Mouse (Mus musculus): ENCODE data around the gene Epn2. TPM values are rescaled to one million over a fixed set of nuclear protein-coding genes. Genes with fewer than 3 reads are reported as not detected.

Epn2 gene
- polyA plus RNA-seq, 1 experiment from 2014 or later, result 31.4 TPM

DNA sequence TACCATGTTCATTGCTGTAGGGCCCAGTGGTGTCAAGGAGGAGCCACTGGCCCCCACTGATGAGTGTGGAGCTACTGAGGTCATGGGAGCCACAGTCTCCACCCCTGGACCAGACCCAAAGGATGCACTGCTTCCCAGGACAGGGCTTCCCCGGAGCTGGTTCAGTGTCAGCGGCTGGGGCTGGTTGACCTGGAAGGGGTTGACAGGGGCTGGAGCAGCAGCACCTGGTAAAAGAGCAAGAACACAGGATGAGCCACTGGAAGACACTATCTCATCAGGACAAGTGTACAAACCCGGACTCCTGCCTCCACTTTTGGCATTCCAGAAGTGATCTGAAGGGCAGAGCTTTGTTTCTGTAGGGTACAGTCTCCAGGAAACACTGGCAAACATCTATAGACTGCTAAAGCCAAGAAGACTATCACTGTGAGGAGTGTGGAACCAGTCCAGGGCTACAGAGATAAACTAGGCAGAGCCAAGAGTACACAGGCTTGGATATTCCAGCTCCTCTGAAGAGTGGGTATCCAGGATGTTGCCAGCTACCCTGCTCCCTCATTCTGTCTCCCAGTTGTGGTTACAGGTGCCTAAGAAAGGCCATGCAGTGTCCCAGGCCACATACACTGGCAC is 59.9 kb downstream of the Epn2 start:
- H3K4me3 ChIP-seq (ENCODE audit: low read depth, low read length), result no peak overlapping the region
- no peak overlapping the region for H3K4me2 ChIP-seq (ENCODE audit: low read depth)
- H3K9ac ChIP-seq (ENCODE audit: low read length), result no peak overlapping the region
- ATAC-seq (ENCODE audit: insufficient read depth, low FRiP score, low TSS enrichment), result no peak
- H3K27ac ChIP-seq (ENCODE audit: low read depth, low read length), result no peak overlapping the region
- no peak for DNase-seq (ENCODE audit: low spot score)
- no peaks in the 10 kb centered on the region for H3K4me1 ChIP-seq (ENCODE audit: control insufficient read depth, insufficient read depth, low read length)
- no peaks in the 10 kb centered on the region for H3K9me3 ChIP-seq (ENCODE audit: control insufficient read depth, low read length)
- peaks cover 4% of the 10 kb centered on the region; the same call in 1 of the 2 replicates for H3K36me3 ChIP-seq (ENCODE audit: control insufficient read depth, insufficient read depth, low read length)
- 98% methylated on average over 3 of the region's 3 CpGs for WGBS
- H3K27me3 ChIP-seq (ENCODE audit: control insufficient read depth, insufficient read depth, low read length), result no peaks in the 10 kb centered on the region

DNA sequence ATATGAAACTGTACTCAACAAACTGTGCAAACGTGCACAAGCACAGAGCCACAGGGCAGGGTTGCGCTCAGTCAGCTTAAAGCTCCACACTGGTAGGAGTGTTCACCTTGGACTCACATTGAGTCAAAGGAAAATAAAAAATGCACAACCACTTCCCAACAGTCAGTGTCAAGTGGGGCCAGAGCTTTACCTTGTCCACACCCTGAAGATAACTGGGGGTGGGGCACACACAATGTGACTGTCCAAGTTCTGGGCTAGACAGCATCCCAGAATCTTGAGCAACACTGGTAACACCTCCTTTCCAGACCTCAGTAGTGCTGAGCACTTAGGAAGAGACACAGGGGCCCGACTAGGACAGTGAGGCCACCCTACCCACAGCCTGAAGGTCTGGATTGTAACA is 60.6 kb downstream of the Epn2 start:
- no peaks in the 10 kb centered on the region for H3K9me3 ChIP-seq (ENCODE audit: control insufficient read depth, low read length)
- no peak overlapping the region for H3K4me3 ChIP-seq (ENCODE audit: low read depth, low read length)
- DNase-seq (ENCODE audit: low spot score) (no peak), ATAC-seq (ENCODE audit: insufficient read depth, low FRiP score, low TSS enrichment) (no peak)
- peaks cover 4% of the 10 kb centered on the region; the same call in 1 of the 2 replicates for H3K36me3 ChIP-seq (ENCODE audit: control insufficient read depth, insufficient read depth, low read length)
- H3K9ac ChIP-seq (ENCODE audit: low read length), result no peak overlapping the region
- no peaks in the 10 kb centered on the region for H3K27me3 ChIP-seq (ENCODE audit: control insufficient read depth, insufficient read depth, low read length)
- 90% methylated on average over 3 of the region's 3 CpGs for WGBS
- H3K27ac ChIP-seq (ENCODE audit: low read depth, low read length), result no peak overlapping the region
- H3K4me2 ChIP-seq (ENCODE audit: low read depth), result no peak overlapping the region
- H3K4me1 ChIP-seq (ENCODE audit: control insufficient read depth, insufficient read depth, low read length), result no peaks in the 10 kb centered on the region

GRCm38 (mm10) chr11:61517971-61518370 is 61.5 kb downstream of the Epn2 start:
- no peak for ATAC-seq (ENCODE audit: insufficient read depth, low FRiP score, low TSS enrichment)
- Histone ChIP-seq H3K9ac (ENCODE audit: low read length) (no peak overlapping the region), H3K9me3 (ENCODE audit: control insufficient read depth, low read length) (no peaks in the 10 kb centered on the region), H3K4me2 (ENCODE audit: low read depth) (no peak overlapping the region), H3K4me1 (ENCODE audit: control insufficient read depth, insufficient read depth, low read length) (no peaks in the 10 kb centered on the region), H3K36me3 (ENCODE audit: control insufficient read depth, insufficient read depth, low read length) (peaks cover 6% of the 10 kb centered on the region), H3K4me3 (ENCODE audit: low read depth, low read length) (no peak overlapping the region), H3K27me3 (ENCODE audit: control insufficient read depth, insufficient read depth, low read length) (no peaks in the 10 kb centered on the region), H3K27ac (ENCODE audit: low read depth, low read length) (no peak overlapping the region)
- WGBS, result 82% methylated on average over 1 of the region's 1 CpGs
- no peak for DNase-seq (ENCODE audit: low spot score)

DNA sequence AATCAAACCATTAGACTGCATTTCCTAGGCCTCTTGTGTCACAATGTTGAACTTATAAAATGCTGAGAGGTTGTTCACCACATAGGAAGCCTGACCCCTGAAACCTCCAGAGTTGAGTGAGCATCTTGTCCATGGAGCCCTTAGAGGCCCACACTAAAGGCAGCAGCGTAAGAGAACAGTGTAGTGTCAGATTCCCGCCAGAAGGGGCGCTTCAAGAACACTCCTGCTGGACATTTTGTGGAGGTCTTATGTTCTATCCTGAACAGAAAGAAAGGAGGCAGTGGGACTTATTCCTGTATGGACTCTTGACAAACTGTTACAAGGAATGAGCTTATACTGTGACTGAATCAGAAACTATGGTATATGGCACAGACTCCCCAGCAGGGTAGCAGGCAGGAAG is 64.5 kb downstream of the Epn2 start:
- ATAC-seq (ENCODE audit: insufficient read depth, low FRiP score, low TSS enrichment) (no peak), DNase-seq (ENCODE audit: low spot score) (peak; percentile 53)
- Histone ChIP-seq H3K4me3 (ENCODE audit: low read depth, low read length) (no peak overlapping the region), H3K4me2 (ENCODE audit: low read depth) (no peak overlapping the region), H3K9ac (ENCODE audit: low read length) (no peak overlapping the region), H3K27me3 (ENCODE audit: control insufficient read depth, insufficient read depth, low read length) (no peaks in the 10 kb centered on the region), H3K9me3 (ENCODE audit: control insufficient read depth, low read length) (no peaks in the 10 kb centered on the region), H3K4me1 (ENCODE audit: control insufficient read depth, insufficient read depth, low read length) (no peaks in the 10 kb centered on the region), H3K27ac (ENCODE audit: low read depth, low read length) (no peak overlapping the region), H3K36me3 (ENCODE audit: control insufficient read depth, insufficient read depth, low read length) (peaks cover 6% of the 10 kb centered on the region)
- WGBS, result 42% methylated on average over 3 of the region's 3 CpGs

- H3K9me3 ChIP-seq (ENCODE audit: control insufficient read depth, low read length), result no peaks in the 10 kb centered on the region
- no peaks in the 10 kb centered on the region for H3K27me3 ChIP-seq (ENCODE audit: control insufficient read depth, insufficient read depth, low read length)
- peak within 1 kb of the TSS; percentile 53; the same call in 1 of the 2 replicates for H3K27ac ChIP-seq (ENCODE audit: low read depth, low read length)
- peak within 1 kb of the TSS; percentile 71 for H3K9ac ChIP-seq (ENCODE audit: low read length)
- WGBS, result under 1% methylated on average over 39 of the region's 39 CpGs
- H3K4me3 ChIP-seq (ENCODE audit: low read depth, low read length), result peak within 1 kb of the TSS; percentile 56
- no peaks in the 10 kb centered on the region for H3K36me3 ChIP-seq (ENCODE audit: control insufficient read depth, insufficient read depth, low read length)
- DNase-seq (ENCODE audit: low spot score) (peak; percentile 95), ATAC-seq (ENCODE audit: insufficient read depth, low FRiP score, low TSS enrichment) (peak; percentile 90)
- peak within 1 kb of the TSS; percentile 72 for H3K4me2 ChIP-seq (ENCODE audit: low read depth)
- peaks cover 6% of the 10 kb centered on the region; the same call in 1 of the 2 replicates for H3K4me1 ChIP-seq (ENCODE audit: control insufficient read depth, insufficient read depth, low read length)
Observed at GRCm38 (mm10) chr11:61504713-61505257, 74.7 kb downstream of the Epn2 start, which contains the start of gene B9d1. TSS of gene B9d1 (plus strand) at chr11:61505144.

- Histone ChIP-seq H3K27ac (ENCODE audit: low read depth, low read length) (no peak overlapping the region), H3K9me3 (ENCODE audit: control insufficient read depth, low read length) (no peaks in the 10 kb centered on the region), H3K4me2 (ENCODE audit: low read depth) (no peak overlapping the region), H3K4me1 (ENCODE audit: control insufficient read depth, insufficient read depth, low read length) (peaks cover 6% of the 10 kb centered on the region; the same call in 1 of the 2 replicates), H3K36me3 (ENCODE audit: control insufficient read depth, insufficient read depth, low read length) (no peaks in the 10 kb centered on the region), H3K9ac (ENCODE audit: low read length) (no peak overlapping the region), H3K4me3 (ENCODE audit: low read depth, low read length) (no peak overlapping the region), H3K27me3 (ENCODE audit: control insufficient read depth, insufficient read depth, low read length) (no peaks in the 10 kb centered on the region)
- DNase-seq (ENCODE audit: low spot score) (no peak), ATAC-seq (ENCODE audit: insufficient read depth, low FRiP score, low TSS enrichment) (no peak)
- WGBS, result 83% methylated on average over 8 of the region's 8 CpGs
Observed at GRCm38 (mm10) chr11:61503933-61504332, 75.6 kb downstream of the Epn2 start.

DNA sequence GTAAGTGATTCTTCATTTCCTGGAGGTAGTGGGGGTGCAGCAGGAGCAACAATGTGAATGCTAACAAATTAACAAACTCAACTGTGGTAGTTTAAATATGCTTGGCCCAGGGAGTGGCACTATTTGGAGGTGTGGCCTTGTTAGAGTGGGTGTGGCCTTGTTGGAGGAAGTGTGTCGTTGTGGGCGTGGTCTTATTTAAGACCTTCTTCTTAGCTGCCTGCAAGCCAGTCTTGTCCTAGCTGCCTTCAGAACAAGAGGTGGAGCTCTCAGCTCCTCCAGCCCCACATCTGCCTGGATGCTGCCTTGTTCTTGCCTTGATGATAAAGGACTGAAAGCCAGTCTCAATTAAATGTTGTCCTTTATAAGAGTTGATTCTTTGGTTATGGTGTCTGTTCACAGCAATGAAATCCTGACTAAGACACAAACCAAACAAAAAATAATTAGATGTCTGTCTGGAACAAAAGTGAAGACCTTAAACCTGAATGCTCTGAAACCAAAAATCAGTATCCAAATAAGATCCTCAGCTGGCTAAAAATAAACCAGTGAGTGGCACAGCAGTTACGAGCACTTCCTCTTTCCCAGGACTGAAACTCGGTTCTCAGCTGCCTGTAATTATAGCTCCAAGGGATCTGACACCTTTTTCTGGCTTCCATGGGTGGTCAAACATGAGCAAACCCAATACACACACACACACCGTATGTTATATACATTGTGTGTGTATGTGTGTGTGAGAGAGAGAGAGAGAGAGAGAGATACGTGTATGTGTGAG is 80.6 kb downstream of the Epn2 start:
- Histone ChIP-seq H3K27me3 (ENCODE audit: control insufficient read depth, insufficient read depth, low read length) (no peaks in the 10 kb centered on the region), H3K4me3 (ENCODE audit: low read depth, low read length) (no peak overlapping the region), H3K36me3 (ENCODE audit: control insufficient read depth, insufficient read depth, low read length) (no peaks in the 10 kb centered on the region), H3K4me2 (ENCODE audit: low read depth) (no peak overlapping the region), H3K4me1 (ENCODE audit: control insufficient read depth, insufficient read depth, low read length) (no peaks in the 10 kb centered on the region), H3K27ac (ENCODE audit: low read depth, low read length) (no peak overlapping the region), H3K9ac (ENCODE audit: low read length) (no peak overlapping the region), H3K9me3 (ENCODE audit: control insufficient read depth, low read length) (no peaks in the 10 kb centered on the region)
- ATAC-seq (ENCODE audit: insufficient read depth, low FRiP score, low TSS enrichment), result no peak
- 82% methylated on average over 6 of the region's 6 CpGs for WGBS
- no peak for DNase-seq (ENCODE audit: low spot score)

DNA sequence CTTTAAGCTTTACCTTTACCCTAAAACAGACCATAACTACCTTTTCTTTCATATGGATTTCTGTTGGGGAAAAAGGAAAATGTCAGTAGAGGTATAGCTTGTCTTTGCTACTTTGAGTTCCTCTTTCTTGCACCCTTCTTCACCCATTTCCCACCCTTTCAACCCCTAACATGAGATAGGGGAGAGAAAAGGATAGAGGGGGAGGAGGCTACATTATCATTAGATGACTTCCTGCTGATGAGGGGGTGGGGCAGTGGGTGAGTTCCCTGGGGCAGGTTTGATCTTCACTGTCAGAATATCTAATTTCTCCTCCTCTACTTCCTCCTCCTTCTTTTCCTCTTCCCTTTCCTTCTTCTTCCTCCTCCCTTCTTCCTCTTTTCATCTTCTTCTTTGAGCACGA is 82.0 kb downstream of the Epn2 start:
- H3K4me3 ChIP-seq (ENCODE audit: low read depth, low read length), result no peak overlapping the region
- peaks cover 9% of the 10 kb centered on the region for H3K4me1 ChIP-seq (ENCODE audit: control insufficient read depth, insufficient read depth, low read length)
- ATAC-seq (ENCODE audit: insufficient read depth, low FRiP score, low TSS enrichment) (no peak), DNase-seq (ENCODE audit: low spot score) (no peak)
- WGBS, result 64% methylated on average over 1 of the region's 1 CpGs
- H3K27me3 ChIP-seq (ENCODE audit: control insufficient read depth, insufficient read depth, low read length), result no peaks in the 10 kb centered on the region
- H3K9me3 ChIP-seq (ENCODE audit: control insufficient read depth, low read length), result no peaks in the 10 kb centered on the region
- no peak overlapping the region for H3K4me2 ChIP-seq (ENCODE audit: low read depth)
- no peaks in the 10 kb centered on the region for H3K36me3 ChIP-seq (ENCODE audit: control insufficient read depth, insufficient read depth, low read length)
- no peak overlapping the region for H3K27ac ChIP-seq (ENCODE audit: low read depth, low read length)
- no peak overlapping the region for H3K9ac ChIP-seq (ENCODE audit: low read length)
